Mouse (Mus musculus) E14TG2a.4 (cell line): ENCODE data around the gene Rnft1.
"Not testable (repeated sequence)": the region's sequence is repeated elsewhere in the genome, so short reads cannot be mapped to it uniquely, and the experiment has no call there.

ENCODE experiments used
- H3K27me3 ChIP-seq: 2 replicates; pipeline ENCODE4 v1.6.1; 2014; ENCODE audit warnings: low read length, control low read depth; ENCODE audit not compliant: insufficient read depth
- H3K36me3 ChIP-seq: 2 replicates; pipeline ENCODE4 v1.6.1; 2014; ENCODE audit warnings: low read length, control low read depth; ENCODE audit not compliant: insufficient read depth
- H3K4me1 ChIP-seq: replicated peaks from 2 replicates; pipeline ENCODE4 v1.6.1; 2014; ENCODE audit warnings: low read depth, low read length, control low read depth
- H3K4me3 ChIP-seq: replicated peaks from 2 replicates; pipeline ENCODE4 v1.5.1; 2014; ENCODE audit warnings: mild to moderate bottlenecking, low read length
- H3K9me3 ChIP-seq: 2 replicates; pipeline ENCODE4 v1.6.1; 2014; ENCODE audit warnings: low read length, control low read depth
- CTCF ChIP-seq: conservative IDR thresholded peaks from 2 replicates; pipeline ENCODE4 v1.5.1; 2014; ENCODE audit warnings: low read length
- NANOG ChIP-seq: IDR thresholded peaks from 2 replicates; pipeline ENCODE4 v1.6.1; 2014; ENCODE audit warnings: borderline replicate concordance, low read length, mixed read lengths
- POU5F1 ChIP-seq: IDR thresholded peaks from 2 replicates; pipeline ENCODE4 v1.6.1; 2014; ENCODE audit warnings: low read length, borderline replicate concordance

Rnft1 gene

DNA sequence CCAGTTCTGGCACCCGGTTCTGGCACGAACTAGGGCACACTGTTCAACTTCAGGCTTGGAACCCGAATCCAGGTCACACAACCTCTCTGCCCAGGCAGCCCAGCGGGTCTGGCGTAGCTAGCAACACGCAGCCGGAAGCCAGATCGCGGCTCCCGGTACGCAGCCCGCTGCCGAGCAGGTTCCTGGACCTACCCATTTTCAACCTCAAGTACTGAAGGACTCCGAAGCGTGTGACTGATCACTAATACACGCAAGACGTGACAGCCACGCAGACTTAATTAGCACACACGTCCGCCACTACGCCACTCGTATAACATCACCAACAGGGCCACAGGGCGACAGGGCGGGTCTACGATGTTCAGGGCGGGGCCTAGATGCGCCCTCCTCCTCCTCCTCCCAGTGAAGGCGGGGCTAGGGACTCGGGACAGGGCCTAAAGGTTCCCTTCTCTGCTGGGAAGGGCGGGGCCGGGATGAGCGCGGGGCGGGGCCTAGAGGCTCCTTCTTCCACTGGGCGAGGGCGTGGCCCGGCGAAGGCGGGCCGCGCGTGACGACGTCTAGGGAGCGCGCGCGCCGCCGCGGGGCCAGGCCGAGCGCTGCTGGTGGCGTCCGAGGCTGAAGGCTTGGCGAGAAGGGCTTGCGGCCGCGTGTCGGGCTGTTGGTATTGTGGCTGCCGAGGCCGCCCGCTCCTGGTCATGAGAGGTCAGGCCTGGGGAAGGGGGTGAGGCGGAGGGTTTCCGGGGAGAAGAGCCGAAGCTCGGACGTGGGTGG, at the start of gene Rnft1:
Gene Rnft1 (plus strand): TSS at position 557 of the 768 bp plus-strand sequence.
- H3K9me3 ChIP-seq, result no peaks in the 10 kb centered on the region
- peaks cover 10% of the 10 kb centered on the region for H3K36me3 ChIP-seq
- 0 out of 2 replicates have a peak, but pooled peaks cover 5% of the 10 kb centered on the region for H3K27me3 ChIP-seq
- peaks cover 16% of the 10 kb centered on the region for H3K4me1 ChIP-seq
- H3K4me3 ChIP-seq, result peak within 1 kb of the TSS; percentile 90
- no peak for TF ChIP-seq NANOG
- no peak for TF ChIP-seq POU5F1
- TF ChIP-seq CTCF, result no peak

- H3K36me3 ChIP-seq, result no peaks in the 10 kb centered on the region
- TF ChIP-seq POU5F1, result no peak
- TF ChIP-seq CTCF, result no peak; the same call in 1 of the 2 replicates
- no peak for TF ChIP-seq NANOG
- peaks cover 28% of the 10 kb centered on the region for H3K4me1 ChIP-seq
- no peaks in the 10 kb centered on the region for H3K9me3 ChIP-seq
- peaks cover 24% of the 10 kb centered on the region for H3K27me3 ChIP-seq
- no peak overlapping the region for H3K4me3 ChIP-seq
Observed at GRCm38 (mm10) chr11:86436843-86437242, 47.6 kb upstream of the Rnft1 start.

GRCm38 (mm10) chr11:86438261-86438660, 46.2 kb upstream of the Rnft1 start:
- peaks cover 28% of the 10 kb centered on the region for H3K4me1 ChIP-seq
- no peak for TF ChIP-seq POU5F1
- no peak for TF ChIP-seq NANOG
- no peak for TF ChIP-seq CTCF
- no peak overlapping the region for H3K4me3 ChIP-seq
- H3K9me3 ChIP-seq, result no peaks in the 10 kb centered on the region
- peaks cover 23% of the 10 kb centered on the region for H3K27me3 ChIP-seq
- no peaks in the 10 kb centered on the region for H3K36me3 ChIP-seq

DNA sequence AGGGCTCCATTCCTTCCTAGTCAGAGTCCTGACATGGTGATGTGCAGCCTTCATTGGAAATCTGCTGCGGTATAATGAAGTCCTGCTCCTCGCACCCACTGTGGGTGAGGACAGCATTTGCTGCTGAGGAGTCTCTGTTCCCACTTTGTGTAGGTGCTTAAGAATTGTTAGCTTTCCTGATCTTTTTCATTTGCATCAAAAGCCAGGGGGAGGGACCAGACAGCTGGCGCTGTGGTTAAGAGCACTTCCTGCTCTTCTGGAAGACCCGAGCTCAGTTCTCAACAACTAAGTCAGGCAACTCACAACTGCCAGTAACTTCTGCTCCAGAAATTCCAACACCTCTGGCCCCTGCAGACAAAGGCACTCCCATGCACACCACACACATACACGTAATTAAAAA, 43.7 kb upstream of the Rnft1 start:
- H3K9me3 ChIP-seq, result no peaks in the 10 kb centered on the region

GRCm38 (mm10) chr11:86453991-86454390, 30.5 kb upstream of the Rnft1 start:
- no peaks in the 10 kb centered on the region for H3K9me3 ChIP-seq
- TF ChIP-seq POU5F1 (no peak), CTCF (no peak), NANOG (no peak)

More for the DNA sequence above, 43.7 kb upstream of the Rnft1 start:
- Histone ChIP-seq H3K27me3 (peaks cover 32% of the 10 kb centered on the region), H3K36me3 (no peaks in the 10 kb centered on the region), H3K4me1 (peaks cover 24% of the 10 kb centered on the region), H3K4me3 (no peak overlapping the region)
- TF ChIP-seq POU5F1, result no peak
- no peak for TF ChIP-seq CTCF
- TF ChIP-seq NANOG, result no peak

GRCm38 (mm10) chr11:86457545-86457944, 26.9 kb upstream of the Rnft1 start:
- Histone ChIP-seq H3K9me3 (no peaks in the 10 kb centered on the region), H3K4me3 (no peak overlapping the region), H3K36me3 (no peaks in the 10 kb centered on the region), H3K27me3 (no peaks in the 10 kb centered on the region), H3K4me1 (peaks cover 25% of the 10 kb centered on the region)
- TF ChIP-seq NANOG (no peak), CTCF (no peak), POU5F1 (no peak)

More at GRCm38 (mm10) chr11:86453991-86454390, 30.5 kb upstream of the Rnft1 start:
- Histone ChIP-seq H3K4me1 (peaks cover 10% of the 10 kb centered on the region), H3K36me3 (no peaks in the 10 kb centered on the region), H3K4me3 (peak overlapping the region; percentile 61; the same call in 1 of the 2 replicates), H3K27me3 (no peaks in the 10 kb centered on the region)

DNA sequence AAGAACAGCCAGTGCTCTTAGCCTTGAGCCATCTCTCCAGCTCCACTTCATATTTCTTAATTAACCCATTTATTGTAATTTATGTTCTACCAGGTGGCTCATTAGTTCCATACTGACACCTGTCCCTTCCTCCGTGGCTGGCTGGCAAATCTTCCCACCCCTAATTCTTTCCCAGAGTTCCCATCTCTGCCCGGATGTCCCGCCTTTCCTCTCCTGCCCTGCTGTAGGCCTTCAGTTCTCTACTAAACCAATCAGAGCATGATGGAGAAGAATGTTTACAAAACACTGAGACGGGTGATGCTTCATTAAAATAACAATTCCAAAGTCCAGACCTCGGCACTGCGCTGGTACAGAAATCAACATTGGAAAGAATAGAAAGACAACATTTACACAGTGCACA, 25.6 kb upstream of the Rnft1 start:
- H3K4me1 ChIP-seq, result peaks cover 21% of the 10 kb centered on the region
- peak overlapping the region; percentile 41; the same call in 1 of the 2 replicates for H3K4me3 ChIP-seq
- TF ChIP-seq NANOG (no peak), POU5F1 (no peak), CTCF (no peak)
- H3K27me3 ChIP-seq, result no peaks in the 10 kb centered on the region
- no peaks in the 10 kb centered on the region for H3K36me3 ChIP-seq
- H3K9me3 ChIP-seq, result no peaks in the 10 kb centered on the region

DNA sequence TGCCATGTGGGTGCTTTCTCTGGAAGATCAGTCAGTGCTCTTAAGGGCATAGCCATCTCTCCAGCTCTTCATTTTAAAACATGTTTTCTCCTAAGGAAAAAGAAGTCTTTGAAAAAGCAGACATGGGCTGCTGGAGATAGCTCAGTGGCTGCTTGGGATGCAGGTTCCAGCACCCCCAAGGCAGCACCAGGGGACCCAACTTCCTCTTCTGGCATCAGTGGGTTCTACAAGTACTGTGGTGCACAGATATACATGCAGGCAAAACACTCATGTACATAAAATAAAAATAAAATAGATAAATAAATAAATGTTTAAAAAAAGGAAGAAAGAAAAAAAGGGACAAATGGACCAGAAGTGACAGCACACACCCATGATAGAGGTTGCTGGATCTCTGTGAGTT, 21.9 kb upstream of the Rnft1 start:
- H3K4me3 ChIP-seq, result no peak overlapping the region
- no peaks in the 10 kb centered on the region for H3K36me3 ChIP-seq
- H3K27me3 ChIP-seq, result no peaks in the 10 kb centered on the region
- H3K4me1 ChIP-seq, result peaks cover 15% of the 10 kb centered on the region
- peak; percentile 93 for TF ChIP-seq CTCF
- no peak for TF ChIP-seq POU5F1
- H3K9me3 ChIP-seq, result no peaks in the 10 kb centered on the region

DNA sequence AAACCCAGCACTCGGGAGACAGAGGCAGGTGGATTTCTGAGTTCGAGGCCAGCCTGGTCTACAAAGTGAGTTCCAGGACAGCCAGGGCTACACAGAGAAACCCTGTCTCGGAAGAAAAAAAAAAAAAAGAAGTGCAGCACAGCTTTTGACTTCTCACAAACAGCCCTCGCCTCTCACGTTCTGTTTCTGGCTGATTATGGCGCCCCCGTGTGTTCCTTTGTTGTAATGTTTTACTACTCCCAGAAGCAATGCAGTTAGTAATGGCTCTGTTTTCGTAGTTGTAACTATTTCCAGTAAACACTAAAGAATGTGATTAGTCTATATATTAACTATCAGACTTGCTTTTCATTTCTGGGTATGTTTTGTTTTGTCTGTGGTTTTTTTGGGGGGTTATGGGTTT, 20.2 kb upstream of the Rnft1 start:
- not testable (repeated sequence) for H3K27me3 ChIP-seq, H3K9me3 ChIP-seq, H3K36me3 ChIP-seq, H3K4me3 ChIP-seq
- TF ChIP-seq CTCF, result peak; percentile 42
- H3K4me1 ChIP-seq, result peaks cover 21% of the 10 kb centered on the region
